Mouse (Mus musculus) effector memory CD4-positive, alpha-beta T cell, adult 5 months (primary cell): Measurements from ENCODE around the gene Srek1. TPM values are rescaled to one million over a fixed set of nuclear protein-coding genes. Genes with fewer than 3 reads are reported as not detected.

ENCODE experiments used
- polyA plus RNA-seq: library from polyadenylated mRNA; unstranded; fragments of 100-300 nt; shearing (Covaris generic); gene quantifications from one replicate; pipeline ENCODE4 v1.2.1, GENCODE M21; 2017

The Srek1 gene
- polyA plus RNA-seq, result 65.9 TPM

GRCm38 (mm10) chr13:103774119-103774757, at the start of gene Srek1:
Srek1 (minus strand) TSS chr13:103774608.

Other genes starting within 250 kb of the Srek1 start
- 98.3 TPM for gene Erbin, start 145.9 kb upstream of the Srek1 start, polyA plus RNA-seq